Mouse (Mus musculus) c-Kit-positive CD71-positive TER-119-positive erythroid progenitor cells, embryonic 14.5 days (primary cell): ENCODE results near the gene Ikzf2.

Source experiments
- DNase-seq: peaks from one replicate; pipeline ENCODE4 v3.0.0-alpha.2; 2013; ENCODE audit warnings: low spot score

The Ikzf2 gene

DNA sequence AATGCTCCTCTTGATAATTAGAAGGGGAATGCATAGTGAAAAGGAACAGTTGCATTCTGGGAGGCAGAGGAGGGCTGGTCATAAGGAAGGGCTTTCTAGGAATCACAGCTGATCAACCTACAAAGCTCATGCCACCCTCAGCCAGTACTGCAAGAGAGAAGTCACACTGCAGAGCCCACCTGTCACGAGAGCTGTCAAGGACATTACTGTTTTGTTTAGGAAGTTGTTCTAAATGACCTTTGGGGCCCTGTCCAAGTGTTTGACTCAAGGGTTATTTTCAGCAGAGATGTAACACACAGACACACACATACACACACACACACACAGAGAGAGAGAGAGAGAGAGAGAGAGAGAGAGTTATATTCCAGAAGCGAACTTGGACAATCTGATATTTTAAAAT, 27.3 kb downstream of the Ikzf2 start:
- no peak for DNase-seq

GRCm38 (mm10) chr1:69658051-69658450, 29.0 kb downstream of the Ikzf2 start:
- DNase-seq, result no peak

DNA sequence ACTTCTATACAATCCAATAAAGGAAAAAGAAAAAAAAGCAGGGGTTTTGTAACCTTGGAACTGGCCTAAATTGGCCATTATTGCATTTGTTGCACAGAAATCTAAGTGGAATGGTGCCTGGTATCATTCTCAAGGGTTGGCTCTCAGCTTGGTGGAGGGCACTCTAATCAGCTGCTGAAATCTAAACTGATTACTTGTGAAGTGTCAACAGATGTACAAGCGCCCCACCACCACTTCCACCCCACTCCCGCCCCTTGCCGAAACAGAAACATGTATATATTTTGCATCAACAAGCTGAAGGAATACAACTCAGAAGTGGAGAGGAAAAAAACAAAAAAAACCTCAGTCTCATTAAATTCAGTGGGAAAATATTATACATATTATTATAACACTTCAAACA, 29.6 kb downstream of the Ikzf2 start:
- DNase-seq, result no peak

- no peak for DNase-seq
Measured at GRCm38 (mm10) chr1:69656929-69657328, 30.1 kb downstream of the Ikzf2 start.

- DNase-seq, result no peak
Measured at GRCm38 (mm10) chr1:69656047-69656782, 30.8 kb downstream of the Ikzf2 start.

DNA sequence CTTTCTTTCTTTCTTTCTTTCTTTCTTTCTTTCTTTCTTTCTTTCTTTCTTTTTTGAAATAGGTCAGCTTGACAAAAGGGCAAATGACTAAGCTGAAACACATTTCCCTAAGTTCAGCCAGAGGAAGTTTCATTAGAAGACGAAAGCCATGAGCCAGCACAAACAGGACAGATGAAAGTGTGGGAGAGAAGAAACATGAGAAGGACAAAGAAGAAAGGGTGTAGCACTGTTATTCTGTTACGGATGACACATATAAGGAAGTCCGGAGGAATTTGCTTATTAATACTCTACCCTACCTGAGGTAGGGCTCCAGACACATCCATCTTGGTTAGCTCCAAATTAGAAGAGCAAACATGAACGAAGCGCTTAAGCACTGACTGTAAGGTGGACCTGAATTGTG, 31.7 kb downstream of the Ikzf2 start:
- DNase-seq, result no peak

- DNase-seq, result no peak
Measured at GRCm38 (mm10) chr1:69654955-69655354, 32.1 kb downstream of the Ikzf2 start.

DNA sequence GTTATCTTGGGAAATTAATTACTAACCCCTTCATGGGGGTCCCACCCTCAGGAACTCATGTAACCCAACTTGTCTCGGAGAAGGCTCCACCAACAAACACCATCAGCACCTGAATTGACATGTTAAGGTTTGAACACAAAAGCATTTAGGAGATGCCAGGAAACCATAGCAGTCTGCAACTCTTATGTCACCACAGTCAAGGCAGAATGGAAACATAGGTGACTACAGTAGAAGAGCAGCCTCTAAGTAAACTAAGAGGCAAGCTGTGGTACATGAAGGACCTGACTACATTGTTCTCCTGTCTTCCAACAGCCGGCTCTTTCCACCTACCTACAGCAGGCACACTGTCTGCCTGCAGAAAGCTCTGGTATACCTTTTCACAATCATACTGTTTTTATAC, 33.6 kb downstream of the Ikzf2 start:
- DNase-seq, result no peak

DNA sequence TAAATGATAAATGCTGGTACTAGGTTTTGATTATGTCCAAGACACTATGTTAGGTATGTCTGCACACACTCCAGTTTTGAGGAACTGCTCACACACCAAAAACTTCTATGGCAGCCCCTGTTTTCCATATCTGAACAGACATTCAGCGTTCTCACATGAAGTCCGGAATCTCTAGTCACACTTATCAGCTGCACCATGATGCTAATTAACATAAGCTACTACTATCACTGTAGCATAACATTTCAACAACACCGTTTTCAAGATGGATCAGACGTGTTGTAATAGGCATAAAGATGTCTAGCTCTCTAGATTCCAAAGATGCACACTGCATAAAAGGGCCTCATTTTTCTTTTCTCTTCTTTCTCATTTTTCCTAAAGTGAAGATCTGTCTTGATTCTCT, 43.9 kb downstream of the Ikzf2 start:
- DNase-seq, result no peak

GRCm38 (mm10) chr1:69641986-69642385, 45.1 kb downstream of the Ikzf2 start:
- DNase-seq, result no peak

DNA sequence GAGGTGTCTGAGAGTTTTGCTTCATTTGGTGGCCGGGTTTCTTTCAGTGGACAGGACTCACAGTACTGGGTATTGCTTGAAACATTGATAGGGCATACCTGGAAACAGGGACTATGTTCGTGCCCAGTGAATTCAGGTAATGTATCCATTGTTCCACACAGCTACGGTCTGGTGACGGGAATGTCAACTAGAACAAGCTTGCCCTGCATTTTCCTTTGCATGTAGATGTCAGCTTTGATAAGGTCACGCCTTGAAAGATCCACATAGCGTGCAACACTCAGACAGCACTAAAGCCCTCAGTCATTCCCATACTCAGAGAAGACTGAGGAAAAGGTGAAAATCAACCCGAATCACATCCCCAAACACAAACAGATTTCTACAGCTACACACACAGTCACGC, 48.7 kb downstream of the Ikzf2 start:
- no peak for DNase-seq

DNA sequence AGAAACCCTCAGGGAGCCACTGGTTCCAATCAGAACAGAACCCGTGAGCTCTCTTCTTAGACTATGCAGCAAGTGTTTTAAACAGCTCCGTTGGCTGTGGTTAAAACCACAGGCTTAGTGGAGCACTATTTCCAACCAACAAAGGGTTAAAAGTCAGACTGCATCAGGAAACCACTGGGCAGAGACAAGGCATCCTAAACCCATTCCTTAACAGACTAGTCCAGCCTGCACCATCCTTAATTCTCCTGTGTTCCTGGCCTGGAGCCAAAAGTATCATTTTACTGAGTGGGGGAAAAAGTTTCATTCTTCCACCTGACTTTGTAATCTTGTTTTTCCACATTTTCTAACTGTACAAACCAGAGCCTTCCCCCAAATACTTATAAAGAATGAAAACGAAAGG, 49.1 kb downstream of the Ikzf2 start:
- no peak for DNase-seq

DNA sequence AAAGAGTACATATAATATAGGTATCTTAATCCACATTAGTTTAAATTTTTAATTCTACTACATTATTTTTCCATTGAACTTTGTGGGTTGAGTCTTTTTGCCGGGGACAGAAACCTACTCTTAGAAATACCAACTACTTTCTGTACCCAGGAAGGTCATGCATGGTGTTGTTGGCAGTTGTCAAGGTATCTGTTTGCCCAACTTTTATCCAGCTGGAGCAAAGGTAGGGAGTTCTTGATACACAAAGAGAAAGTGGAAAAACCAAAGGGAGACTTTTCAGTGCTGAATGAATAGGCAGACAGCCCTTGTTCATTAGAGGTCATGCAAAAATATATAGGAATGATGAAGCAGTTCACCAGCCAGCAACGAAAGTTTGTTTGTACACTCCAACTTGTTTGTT, 52.8 kb downstream of the Ikzf2 start:
- no peak for DNase-seq

- no peak for DNase-seq
Measured at GRCm38 (mm10) chr1:69630508-69630907, 56.5 kb downstream of the Ikzf2 start.

DNA sequence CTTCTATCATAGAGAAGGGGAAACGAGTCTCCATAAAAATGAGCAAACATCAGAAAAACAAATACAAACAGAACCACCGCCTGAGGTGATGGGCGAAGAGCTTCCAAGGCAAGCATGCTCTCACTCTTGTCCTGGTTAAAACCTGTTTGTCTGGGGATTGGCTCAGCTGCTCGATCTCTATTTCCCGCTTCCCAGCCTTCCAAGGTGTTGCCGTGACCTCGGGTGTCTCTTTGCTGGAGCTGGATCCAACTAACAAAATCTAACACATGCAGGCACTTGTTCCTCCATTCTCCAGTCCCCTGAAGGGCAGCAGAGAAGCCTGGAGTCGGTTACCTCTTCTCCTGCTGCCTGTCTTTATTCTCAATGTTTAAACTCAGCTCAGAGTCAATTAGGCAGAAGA, 57.5 kb downstream of the Ikzf2 start:
- no peak for DNase-seq

- DNase-seq, result no peak
Measured at GRCm38 (mm10) chr1:69612076-69612475, 75.0 kb downstream of the Ikzf2 start.

DNA sequence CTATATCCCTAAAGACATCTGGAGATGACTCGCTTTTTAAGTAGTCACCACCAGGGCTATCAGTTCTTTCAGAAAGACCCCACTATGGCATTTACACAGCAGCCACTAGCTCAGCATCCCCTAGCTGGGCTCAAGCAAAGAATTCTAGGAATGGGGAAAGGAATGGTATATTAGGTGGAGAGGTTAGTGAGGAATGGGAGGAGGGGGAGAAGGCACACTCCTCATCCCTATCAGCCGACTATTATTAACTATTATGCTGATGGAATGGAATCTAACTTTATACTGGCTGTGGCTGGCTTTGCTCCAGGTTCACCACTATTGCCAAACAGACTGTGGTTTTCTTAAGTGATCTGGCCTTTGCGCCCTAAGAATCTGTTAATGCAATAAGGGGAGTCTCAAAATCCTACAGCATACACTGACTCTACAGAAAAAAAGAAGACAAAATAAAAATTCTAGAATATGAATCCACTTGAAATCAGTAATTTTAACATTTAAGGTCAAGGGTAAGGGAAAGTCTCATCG, 75.8 kb downstream of the Ikzf2 start:
- DNase-seq, result no peak

DNA sequence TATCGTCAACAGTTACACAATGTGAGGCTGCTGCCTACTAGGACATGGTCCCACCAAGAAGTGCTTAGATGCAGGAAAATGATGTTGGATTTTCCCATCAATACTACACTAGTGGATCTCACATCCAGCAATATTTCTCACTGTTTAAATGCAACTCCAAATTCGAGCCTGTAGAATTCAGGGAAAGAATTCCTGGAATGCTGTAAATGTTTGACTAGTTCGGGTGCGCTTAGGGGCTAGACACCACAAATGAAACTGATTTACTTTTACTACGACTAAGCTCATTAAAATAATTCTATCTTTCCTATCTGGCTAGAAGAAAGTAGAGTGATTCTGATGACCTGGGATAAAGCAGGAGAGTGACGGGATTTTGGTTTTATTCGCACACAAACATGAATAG, 76.3 kb downstream of the Ikzf2 start:
- no peak for DNase-seq

DNA sequence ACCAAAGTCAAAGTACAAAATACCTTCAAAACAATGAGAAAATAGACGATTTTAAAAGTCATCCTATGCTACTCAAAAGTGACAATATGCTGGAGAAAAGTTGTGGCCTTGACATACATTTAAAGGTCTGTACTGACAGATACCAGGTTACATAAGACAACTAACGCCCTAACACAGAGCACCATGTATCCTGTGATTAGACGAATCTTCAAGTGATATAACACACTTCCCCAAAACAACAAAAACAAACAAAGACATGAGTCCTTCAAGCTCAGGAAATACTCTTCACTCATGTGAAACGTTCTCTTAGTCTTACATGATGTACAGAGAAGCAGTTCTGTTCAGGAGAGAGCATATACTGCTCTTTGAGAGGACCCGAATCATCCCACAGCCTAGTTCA, 78.2 kb downstream of the Ikzf2 start:
- no peak for DNase-seq

DNA sequence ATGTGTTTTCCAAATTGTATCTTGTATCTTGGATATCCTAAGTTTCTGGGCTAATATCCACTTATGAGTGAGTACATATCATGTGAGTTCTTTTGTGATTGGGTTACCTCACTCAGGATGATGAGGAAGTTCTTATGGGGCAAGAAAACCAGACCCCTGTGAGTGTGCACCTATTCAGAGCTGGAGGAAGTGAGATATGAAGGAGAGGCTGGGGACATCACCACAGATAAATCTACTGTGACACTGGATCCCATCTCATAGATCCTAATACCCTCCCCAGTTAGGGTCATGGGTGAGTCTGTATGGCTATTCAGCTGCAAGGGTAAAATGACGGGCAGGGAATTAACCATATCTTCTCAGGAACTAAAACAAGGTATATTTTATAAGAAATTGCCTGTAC, 80.2 kb downstream of the Ikzf2 start:
- no peak for DNase-seq

DNA sequence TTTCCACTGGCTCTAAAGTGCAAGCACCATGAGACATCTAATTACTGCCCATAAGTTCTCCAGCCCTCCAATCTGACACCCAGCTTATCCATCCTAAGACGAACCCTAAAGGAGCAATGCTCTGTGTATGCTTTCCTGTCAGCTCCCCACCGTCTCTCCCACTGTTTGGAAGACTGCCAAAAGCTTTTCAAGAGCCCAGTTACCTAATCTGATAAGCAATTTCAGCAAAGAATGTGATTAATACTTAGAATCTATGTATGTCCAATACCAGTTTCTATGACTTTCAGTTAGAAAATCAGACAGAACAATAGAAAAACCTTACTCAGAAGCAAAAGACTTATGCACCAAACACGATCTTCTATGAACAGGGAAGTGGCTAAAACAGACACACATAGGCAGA, 82.8 kb downstream of the Ikzf2 start:
- DNase-seq, result no peak

GRCm38 (mm10) chr1:69600954-69601353, 86.1 kb downstream of the Ikzf2 start:
- DNase-seq, result no peak

DNA sequence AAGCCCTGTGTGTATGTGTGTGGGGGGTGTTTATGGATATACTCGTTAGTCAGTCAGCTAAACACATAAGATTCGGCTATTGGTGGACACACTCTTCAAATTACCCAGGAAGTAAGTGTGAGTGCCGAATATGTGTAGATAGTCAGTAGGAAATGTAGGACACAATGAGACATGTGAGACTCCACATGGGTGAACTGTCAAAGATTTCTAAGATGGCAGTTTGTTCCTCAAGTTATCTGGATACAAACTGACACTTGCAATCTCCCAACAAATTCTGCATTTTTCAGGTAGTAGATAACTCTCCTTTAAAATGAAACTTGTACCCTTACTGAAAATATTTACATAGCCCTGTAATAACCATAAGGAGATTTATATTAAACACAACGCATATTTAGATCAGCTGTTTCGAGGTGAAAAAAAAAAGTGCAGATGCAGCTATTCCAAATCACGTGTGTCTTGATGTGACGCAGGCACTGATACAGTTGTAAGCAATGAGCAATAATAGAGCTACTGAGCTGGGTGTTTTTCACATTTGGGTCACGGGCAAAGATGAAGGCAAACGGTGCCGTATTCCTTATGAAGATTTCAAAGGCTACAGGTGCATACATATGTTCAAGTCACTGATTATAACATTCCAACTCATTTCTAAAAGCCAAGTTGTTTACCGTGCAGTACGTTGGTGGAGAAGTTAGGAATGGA, 87.8 kb downstream of the Ikzf2 start:
- DNase-seq, result no peak

- DNase-seq, result no peak
Measured at GRCm38 (mm10) chr1:69591889-69592288, 95.2 kb downstream of the Ikzf2 start.
